Mouse (Mus musculus): ENCODE data around the gene Aox4.

Aox4 gene

GRCm38 (mm10) chr1:58244487-58244886 is 34.3 kb downstream of the Aox4 start:
- no peak for DNase-seq (ENCODE audit: low read depth, low spot score)

- DNase-seq (ENCODE audit: low read depth, low spot score): no peak
Observed at GRCm38 (mm10) chr1:58248518-58248917, 38.3 kb downstream of the Aox4 start.

- peak; percentile 19 for DNase-seq (ENCODE audit: low read depth, low spot score)
Observed at GRCm38 (mm10) chr1:58253466-58253865, 43.3 kb downstream of the Aox4 start.

GRCm38 (mm10) chr1:58257195-58257991 is 47.2 kb downstream of the Aox4 start:
- no peak for DNase-seq (ENCODE audit: low read depth, low spot score)

DNA sequence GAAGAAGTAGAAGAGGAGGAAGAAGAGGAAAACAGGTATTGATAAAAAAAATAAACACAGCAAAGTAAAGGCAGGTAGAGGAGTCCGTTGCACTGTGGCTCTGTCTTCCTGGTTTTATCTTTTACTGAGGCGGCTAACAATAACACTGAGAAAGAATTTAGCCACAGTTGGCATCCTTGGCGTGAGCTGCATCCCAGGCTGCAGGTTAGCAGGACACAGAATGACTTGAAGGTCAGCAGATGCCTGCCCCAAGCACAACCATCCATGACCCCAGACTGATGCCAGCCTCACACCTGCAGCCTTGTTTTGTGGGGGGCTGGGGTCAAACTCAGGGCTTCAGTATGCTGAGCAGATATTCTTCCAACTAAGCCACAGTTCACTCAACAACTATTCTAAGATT is 50.1 kb downstream of the Aox4 start:
- no peak for DNase-seq (ENCODE audit: low read depth, low spot score)

- no peak for DNase-seq (ENCODE audit: low read depth, low spot score)
Observed at GRCm38 (mm10) chr1:58268231-58268630, 58.0 kb downstream of the Aox4 start.

DNA sequence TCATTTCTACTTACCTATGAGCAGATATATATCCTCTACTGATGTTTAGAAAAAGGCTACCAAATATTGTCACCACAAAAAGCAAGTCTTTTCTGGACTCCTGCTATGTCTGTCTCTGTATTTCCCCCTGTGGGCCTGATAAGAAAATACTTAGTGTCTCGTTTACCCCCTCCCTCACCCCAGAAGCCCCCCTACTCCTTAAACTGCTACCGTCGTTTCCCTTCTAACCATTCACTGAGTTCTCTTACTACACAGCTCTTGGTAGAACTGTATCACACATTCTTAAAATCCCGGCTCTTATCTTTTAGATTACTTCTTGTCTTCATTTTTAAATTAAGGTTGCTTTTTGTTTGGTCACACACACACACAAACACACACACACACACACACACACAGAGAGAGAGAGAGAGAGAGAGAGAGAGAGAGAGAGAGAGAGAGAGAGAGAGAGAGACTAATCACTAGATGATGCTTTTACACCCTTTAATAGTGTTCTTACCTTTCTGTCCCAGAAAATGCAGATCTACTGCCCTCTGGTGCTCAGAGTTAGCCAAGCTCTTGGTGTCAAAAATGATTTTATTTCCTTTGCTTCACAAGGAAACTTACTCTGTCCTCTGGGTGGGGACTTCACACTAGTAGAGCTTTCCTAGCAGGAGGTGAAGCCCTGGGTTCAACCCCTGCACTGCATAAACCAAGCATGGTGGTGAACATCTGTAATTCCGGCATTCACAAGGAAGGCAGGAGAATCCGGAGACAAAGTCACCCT is 60.8 kb downstream of the Aox4 start:
- DNase-seq (ENCODE audit: low read depth, low spot score): peak; percentile 69

- no peak for DNase-seq (ENCODE audit: low read depth, low spot score)
Observed at GRCm38 (mm10) chr1:58275879-58276278, 65.7 kb downstream of the Aox4 start.

DNA sequence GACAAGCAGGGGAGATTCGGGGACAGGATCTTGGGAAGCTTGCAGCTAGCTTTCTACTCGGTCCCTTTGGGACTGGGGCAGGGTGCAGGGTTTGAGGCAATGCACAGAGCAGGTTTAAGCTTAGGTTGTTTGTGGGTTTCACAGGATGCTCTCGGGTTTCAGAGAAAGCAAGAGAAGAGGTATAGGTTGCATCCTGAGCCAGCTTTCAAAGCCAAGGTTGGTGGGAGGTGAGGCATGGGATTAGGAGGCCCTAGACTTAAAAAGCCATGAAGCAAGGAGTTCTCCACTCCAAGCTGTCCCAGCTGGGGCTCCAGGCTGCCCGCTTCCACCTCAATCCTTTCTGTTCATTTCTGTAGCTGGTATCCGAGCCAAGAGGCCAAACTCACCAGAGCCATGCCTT is 67.8 kb downstream of the Aox4 start, which contains the start of gene Aox2:
Gene Aox2, plus strand, starts transcription at position 301 of the 400 bp plus-strand sequence.
- no peak for DNase-seq (ENCODE audit: low read depth, low spot score)

DNA sequence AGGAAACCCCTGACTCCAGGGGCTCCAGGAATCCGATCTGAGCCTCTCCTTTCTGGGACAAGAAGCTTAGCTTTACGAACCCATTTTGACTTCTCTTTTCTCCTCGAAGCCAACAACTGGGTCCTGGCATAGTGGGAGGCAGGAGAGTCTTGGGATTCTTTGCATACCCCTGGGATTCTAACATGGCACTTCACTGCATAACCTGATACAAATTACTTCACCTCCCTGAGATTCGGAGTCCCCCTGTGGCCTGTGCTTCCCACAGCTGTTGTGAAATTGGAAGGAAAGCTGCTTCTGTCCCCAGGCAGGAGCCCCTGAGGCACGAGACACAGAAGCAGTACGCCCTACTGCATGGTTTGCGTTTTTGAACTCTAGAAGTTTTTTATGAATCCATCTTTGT is 68.3 kb downstream of the Aox4 start:
- peak; percentile 22 for DNase-seq (ENCODE audit: low read depth, low spot score)

DNA sequence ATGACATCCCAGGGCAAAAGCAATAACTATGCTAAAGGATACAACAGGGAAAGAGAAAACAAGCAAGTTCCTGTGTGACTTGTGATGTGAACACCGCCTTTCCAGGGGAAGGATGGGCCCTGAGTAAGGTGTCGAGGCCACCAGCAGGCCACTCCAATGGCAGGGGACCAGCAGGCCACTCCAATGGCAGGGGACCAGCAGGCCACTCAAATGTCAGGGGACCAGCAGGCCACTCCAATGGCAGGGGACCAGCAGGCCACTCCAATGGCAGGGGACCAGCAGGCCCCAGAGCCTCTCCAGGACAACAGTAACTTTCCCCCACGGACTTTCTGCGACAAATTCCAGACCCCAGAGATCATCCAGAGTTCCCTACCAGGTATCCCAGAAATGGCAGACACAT is 70.2 kb downstream of the Aox4 start:
- DNase-seq (ENCODE audit: low read depth, low spot score): no peak

DNA sequence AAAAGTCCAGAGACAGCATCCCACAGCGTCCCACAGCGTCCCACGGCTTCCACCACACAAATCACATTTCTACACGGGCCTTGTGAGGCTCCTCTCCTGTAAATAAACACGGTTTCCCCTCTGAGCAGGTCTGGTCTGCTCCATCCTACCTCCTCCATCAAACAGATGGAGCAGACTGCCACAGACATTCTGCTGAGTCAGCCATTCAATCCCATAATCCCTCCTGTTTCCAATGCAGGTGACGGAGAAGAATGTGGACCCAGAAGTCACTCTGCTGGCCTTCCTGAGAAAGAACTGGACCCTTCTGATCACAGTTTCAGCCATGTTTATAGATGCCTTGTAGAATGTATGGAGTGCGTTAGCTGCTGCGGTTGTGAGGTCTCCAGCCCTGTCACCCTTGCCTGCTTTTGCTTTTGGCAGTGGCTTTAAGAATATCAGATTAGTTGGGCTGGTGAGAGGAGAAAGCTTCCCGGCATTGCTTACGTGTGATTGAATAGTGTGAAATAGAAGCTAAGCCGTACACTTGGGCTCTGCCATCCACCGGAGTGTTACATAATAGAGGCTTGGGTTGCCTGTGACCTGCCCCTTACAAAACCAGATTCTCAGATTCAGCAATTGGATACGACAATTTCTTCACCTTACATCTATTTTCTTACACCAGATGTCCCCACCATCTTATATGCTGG is 70.9 kb downstream of the Aox4 start:
- no peak for DNase-seq (ENCODE audit: low read depth, low spot score)

DNA sequence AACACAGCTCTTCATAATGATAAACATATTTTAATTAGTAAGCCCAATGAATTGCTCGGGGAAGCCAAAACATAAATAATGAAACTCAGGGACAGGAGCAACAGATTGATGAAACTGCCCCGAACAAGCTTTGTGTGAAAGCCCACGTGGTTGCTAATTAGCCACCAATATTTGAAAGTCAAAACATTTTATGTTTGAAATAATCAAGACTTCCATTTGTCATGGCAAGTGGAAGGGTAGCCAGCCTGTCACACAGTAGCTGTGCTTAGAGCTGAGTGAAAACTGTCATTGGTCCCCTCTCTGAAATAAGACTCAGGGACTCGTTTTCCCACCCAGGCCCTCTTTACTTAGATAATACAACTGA is 71.4 kb downstream of the Aox4 start:
- no peak for DNase-seq (ENCODE audit: low read depth, low spot score)

- DNase-seq (ENCODE audit: low read depth, low spot score): no peak
Observed at GRCm38 (mm10) chr1:58284505-58284904, 74.3 kb downstream of the Aox4 start.

DNA sequence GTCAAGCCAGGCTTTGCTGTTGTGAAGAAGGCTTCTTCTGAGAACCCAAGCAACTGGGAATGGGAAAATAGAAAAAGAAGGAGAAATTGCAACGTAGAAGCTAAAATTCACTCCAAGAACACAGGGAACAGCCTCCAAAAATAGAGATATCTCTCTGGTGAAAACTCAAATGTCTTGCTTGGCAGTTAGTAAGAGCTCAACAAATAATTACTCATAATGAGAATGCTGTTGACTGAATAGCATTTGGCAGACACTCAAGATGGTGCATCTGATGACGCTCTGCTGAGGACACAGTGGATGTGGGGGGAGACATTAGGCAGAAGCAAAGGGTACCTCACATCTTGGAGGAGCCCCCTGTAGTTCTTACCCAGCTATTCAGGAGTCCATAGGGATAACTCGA is 77.9 kb downstream of the Aox4 start:
- no peak for DNase-seq (ENCODE audit: low read depth, low spot score)

DNA sequence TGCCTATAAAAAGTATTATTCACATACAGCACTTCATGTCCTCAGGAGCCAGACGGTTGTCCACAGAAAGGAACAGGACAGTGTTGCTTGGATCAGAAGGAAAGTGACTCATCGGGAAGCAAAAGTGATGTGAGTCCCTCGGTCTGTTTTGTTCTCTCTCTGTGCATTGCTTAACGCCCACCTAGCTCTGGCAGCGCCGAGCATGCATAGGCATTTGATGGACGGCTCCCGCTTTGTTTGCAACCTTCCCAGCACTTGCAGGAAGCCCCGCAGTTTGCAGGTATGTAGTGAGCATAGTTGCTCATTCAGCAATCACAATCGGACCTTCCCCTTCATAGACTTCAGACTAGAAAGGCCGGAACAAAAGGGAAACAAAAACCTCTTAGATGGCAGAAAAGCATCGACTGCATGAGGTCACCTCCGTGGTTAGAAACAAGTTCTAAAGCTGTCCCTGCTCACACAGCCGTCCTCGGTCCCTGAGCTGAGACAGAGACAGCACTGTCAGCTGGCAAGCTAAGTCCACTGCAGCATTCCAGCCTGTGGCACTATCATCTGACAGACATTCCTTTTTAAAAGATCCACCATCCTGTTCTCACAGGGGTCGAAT is 79.8 kb downstream of the Aox4 start:
- no peak for DNase-seq (ENCODE audit: low read depth, low spot score)

DNA sequence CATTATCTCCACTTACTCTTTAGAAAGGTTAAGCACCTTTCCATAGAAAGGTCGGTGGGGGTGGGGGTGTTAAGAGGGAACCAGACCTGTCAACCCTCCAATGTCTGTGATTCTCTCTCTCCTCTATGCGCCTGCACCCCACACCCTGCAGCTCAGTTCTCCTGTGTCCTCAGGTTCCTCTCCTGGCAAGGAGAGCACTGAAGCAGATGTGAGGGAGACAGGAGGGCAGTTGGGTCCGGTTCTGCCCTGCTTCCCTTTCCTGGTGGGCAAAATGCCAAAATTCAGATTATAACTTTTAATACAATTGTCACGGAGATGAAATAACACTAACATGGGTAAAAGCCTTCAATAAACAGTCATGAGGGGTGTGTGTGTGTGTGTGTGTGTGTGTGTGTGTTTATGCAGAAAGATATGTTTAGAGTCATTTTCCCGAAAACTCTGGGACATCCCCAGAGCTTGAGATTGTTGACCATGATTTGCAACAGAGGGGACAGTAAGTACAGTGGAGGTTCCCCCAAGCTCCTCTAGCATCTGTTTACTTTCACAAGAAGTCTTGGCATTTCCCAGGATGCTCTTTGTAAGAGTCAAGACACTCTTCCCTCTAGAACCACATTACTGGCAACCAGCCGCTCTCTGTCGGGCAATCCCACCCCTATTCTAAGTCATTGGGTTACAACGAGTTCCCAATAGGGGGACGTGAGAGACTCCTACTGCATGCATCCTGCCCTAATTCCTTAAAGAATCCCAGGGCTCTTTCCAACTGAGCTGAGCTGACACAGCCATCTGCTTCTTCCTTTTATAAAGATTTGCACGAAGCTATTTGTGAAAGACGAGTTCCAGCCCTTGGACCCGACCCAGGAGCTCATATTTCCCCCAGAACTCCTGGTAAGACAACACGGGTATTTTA is 81.5 kb downstream of the Aox4 start:
- no peak for DNase-seq (ENCODE audit: low read depth, low spot score)

GRCm38 (mm10) chr1:58294730-58295129 is 84.5 kb downstream of the Aox4 start:
- no peak for DNase-seq (ENCODE audit: low read depth, low spot score)

- DNase-seq (ENCODE audit: low read depth, low spot score): peak; percentile 86
Observed at GRCm38 (mm10) chr1:58296278-58296677, 86.1 kb downstream of the Aox4 start.

DNA sequence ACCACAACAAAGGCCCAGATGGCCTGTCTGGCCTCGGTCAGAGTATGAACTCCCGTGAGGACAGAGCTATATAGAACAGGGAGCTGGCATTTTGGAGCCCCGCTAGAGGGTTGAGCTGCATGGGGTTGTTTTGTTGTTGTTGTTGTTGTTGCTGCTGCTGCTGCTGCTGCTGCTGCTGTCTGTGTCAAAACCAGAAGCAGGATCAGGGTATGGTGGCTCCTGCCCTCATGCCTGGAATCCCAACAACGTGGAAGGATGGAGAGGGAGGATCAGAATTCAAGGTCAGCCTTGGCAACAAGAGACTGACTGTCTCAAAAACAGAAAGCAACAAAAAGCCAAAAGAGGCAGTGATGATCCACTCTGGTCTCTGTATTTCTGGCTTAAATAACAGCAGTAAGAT is 86.6 kb downstream of the Aox4 start:
- no peak for DNase-seq (ENCODE audit: low read depth, low spot score)

DNA sequence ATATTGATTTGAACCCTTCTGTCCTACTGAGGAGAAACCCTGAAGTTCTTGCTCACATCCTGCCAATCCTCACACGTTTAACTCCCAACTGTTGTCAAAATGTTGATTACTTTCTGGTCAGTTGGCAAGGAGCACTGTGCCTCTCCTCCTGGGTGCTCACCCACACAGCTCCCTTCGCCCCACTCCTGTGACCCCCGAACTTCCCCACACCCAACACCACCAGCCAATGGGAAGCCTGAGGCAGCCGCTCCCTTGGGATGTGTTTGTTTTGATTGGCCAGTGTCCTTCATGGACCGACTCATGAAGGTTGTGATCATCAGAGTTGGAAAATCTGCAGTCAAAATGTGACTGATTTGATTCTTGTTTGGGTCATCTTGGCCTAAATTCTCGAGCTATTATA is 88.2 kb downstream of the Aox4 start:
- DNase-seq (ENCODE audit: low read depth, low spot score): no peak

All from mesoderm, embryonic 11.5 days (tissue).